Mouse (Mus musculus) left cerebral cortex, adult 18-20 months (tissue): ENCODE results near the gene Olfr968. TPM values are rescaled to one million over a fixed set of nuclear protein-coding genes. Genes with fewer than 3 reads are reported as not detected.

ENCODE experiments used
- DNase-seq, 2 experiments: peaks; one replicate each; pipeline ENCODE4 v3.0.0; 2021 to 2022; ENCODE audit warnings: low spot score in 2 of 2, mixed read lengths in 1 of 2
- long read RNA-seq, 2 experiments: library from polyadenylated mRNA; stranded (forward); transcript quantifications; one replicate each; pipeline ENCODE4 v2.0.0; 2021
- total RNA-seq, 2 experiments: library from RNA; stranded (reverse); gene quantifications; 2 replicates each; pipeline ENCODE4 v1.2.3; 2021

The Olfr968 gene
- not detected for total RNA-seq
- long read RNA-seq, experiment 1: 0 reads
- long read RNA-seq, experiment 2: 0 reads

GRCm38 (mm10) chr9:39783153-39783552 is at the start of gene Olfr968:
Gene Olfr968 (minus strand): TSS chr9:39783253.
- DNase-seq: no peak

GRCm38 (mm10) chr9:39808560-39808959 is 25.5 kb upstream of the Olfr968 start, which contains the start of gene Olfr970:
Gene Olfr970 (plus strand): TSS chr9:39808860.
- no peak for DNase-seq

- no peak for DNase-seq
Observed at GRCm38 (mm10) chr9:39790558-39790957, 7.5 kb upstream of the Olfr968 start, which contains the start of gene Olfr969. Gene Olfr969 (plus strand): TSS chr9:39790945.

GRCm38 (mm10) chr9:39746428-39746827 is 36.6 kb downstream of the Olfr968 start:
- DNase-seq: no peak

- DNase-seq: no peak
Observed at GRCm38 (mm10) chr9:39745949-39746348, 37.1 kb downstream of the Olfr968 start, which contains the start of gene Olfr967. Gene Olfr967 (plus strand): TSS chr9:39746249.

- DNase-seq: no peak
Observed at GRCm38 (mm10) chr9:39740741-39741140, 42.3 kb downstream of the Olfr968 start.

GRCm38 (mm10) chr9:39730678-39731077 is 52.4 kb downstream of the Olfr968 start, which contains the start of gene Olfr150:
Gene Olfr150 (plus strand): TSS chr9:39730978.
- no peak for DNase-seq

Other genes starting within 250 kb of the Olfr968 start
- gene Olfr958, start 229.2 kb downstream of the Olfr968 start, total RNA-seq: not detected
- not detected for gene Olfr959, start 207.7 kb downstream of the Olfr968 start, total RNA-seq
- gene AW551984, start 178.8 kb downstream of the Olfr968 start, total RNA-seq: 1 to 10 TPM; 3.9 to 6.2 TPM
- gene Olfr148, start 172.6 kb downstream of the Olfr968 start, total RNA-seq: not detected
- not detected for gene Olfr960, start 161.9 kb downstream of the Olfr968 start, total RNA-seq
- gene Olfr961, start 138.2 kb downstream of the Olfr968 start, total RNA-seq: not detected
- not detected for gene Olfr963, start 116.0 kb downstream of the Olfr968 start, total RNA-seq
- not detected for gene Olfr149, start 76.1 kb downstream of the Olfr968 start, total RNA-seq
- not detected for gene Olfr965, start 71.9 kb downstream of the Olfr968 start, total RNA-seq
- gene Olfr150, start 52.3 kb downstream of the Olfr968 start, total RNA-seq: not detected
- not detected for gene Olfr967, start 37.0 kb downstream of the Olfr968 start, total RNA-seq
- gene Olfr969, start 7.7 kb upstream of the Olfr968 start, total RNA-seq: not detected
- gene Olfr970, start 25.6 kb upstream of the Olfr968 start, total RNA-seq: not detected
- not detected for gene Olfr971, start 53.6 kb upstream of the Olfr968 start, total RNA-seq
- gene Olfr972, start 83.2 kb upstream of the Olfr968 start, total RNA-seq: not detected
- gene Olfr229, start 124.1 kb upstream of the Olfr968 start, total RNA-seq: not detected
- gene Olfr974, start 154.2 kb upstream of the Olfr968 start, total RNA-seq: not detected
- gene Olfr975, start 168.8 kb upstream of the Olfr968 start, total RNA-seq: not detected
- not detected for gene Olfr976, start 177.9 kb upstream of the Olfr968 start, total RNA-seq
- gene Olfr978, start 208.9 kb upstream of the Olfr968 start, total RNA-seq: not detected
- gene Olfr979, start 220.2 kb upstream of the Olfr968 start, total RNA-seq: not detected
- gene Olfr980, start 226.3 kb upstream of the Olfr968 start, total RNA-seq: not detected
- gene Olfr981, start 238.2 kb upstream of the Olfr968 start, total RNA-seq: not detected